Mouse (Mus musculus) layer of hippocampus, adult 9-11 months (tissue): ENCODE measurements around the gene Wwc2.

ENCODE experiments used
- DNase-seq: peaks from one replicate; pipeline ENCODE4 v3.0.0; 2022

Gene Wwc2

GRCm38 (mm10) chr8:47900361-47900760 lies 90.4 kb downstream of the Wwc2 start:
- DNase-seq, result no peak

- DNase-seq, result no peak
These were observed 90.8 kb downstream of the Wwc2 start for GRCm38 (mm10) chr8:47899891-47900290.

- DNase-seq, result no peak
These were observed 98.3 kb downstream of the Wwc2 start for GRCm38 (mm10) chr8:47892419-47892818.

GRCm38 (mm10) chr8:47891641-47892040 lies 99.1 kb downstream of the Wwc2 start:
- no peak for DNase-seq

GRCm38 (mm10) chr8:47890814-47891210 lies 99.9 kb downstream of the Wwc2 start:
- DNase-seq, result no peak

GRCm38 (mm10) chr8:47889936-47890813 lies 100.5 kb downstream of the Wwc2 start:
- DNase-seq, result peak; percentile 20

GRCm38 (mm10) chr8:47888841-47889570 lies 101.7 kb downstream of the Wwc2 start:
- DNase-seq, result no peak

- DNase-seq, result no peak
These were observed 106.4 kb downstream of the Wwc2 start for GRCm38 (mm10) chr8:47884306-47884705.

- no peak for DNase-seq
These were observed 107.0 kb downstream of the Wwc2 start for GRCm38 (mm10) chr8:47883739-47884138.

- DNase-seq, result no peak
These were observed 112.2 kb downstream of the Wwc2 start for GRCm38 (mm10) chr8:47878516-47878915.

GRCm38 (mm10) chr8:47875865-47876264 lies 114.9 kb downstream of the Wwc2 start:
- no peak for DNase-seq

- no peak for DNase-seq
These were observed 116.1 kb downstream of the Wwc2 start for GRCm38 (mm10) chr8:47874497-47875178.

- peak; percentile 29 for DNase-seq
These were observed 118.2 kb downstream of the Wwc2 start for GRCm38 (mm10) chr8:47872361-47873107.

- DNase-seq, result peak; percentile 74
These were observed 123.7 kb downstream of the Wwc2 start for GRCm38 (mm10) chr8:47867067-47867466.

- DNase-seq, result no peak
These were observed 124.2 kb downstream of the Wwc2 start for GRCm38 (mm10) chr8:47866568-47866967.

GRCm38 (mm10) chr8:47859259-47859658 lies 131.5 kb downstream of the Wwc2 start:
- no peak for DNase-seq

- DNase-seq, result no peak
These were observed 137.4 kb downstream of the Wwc2 start for GRCm38 (mm10) chr8:47853356-47853755.

GRCm38 (mm10) chr8:47852737-47853136 lies 138.0 kb downstream of the Wwc2 start:
- no peak for DNase-seq

- peak; percentile 46 for DNase-seq
These were observed 138.8 kb downstream of the Wwc2 start for GRCm38 (mm10) chr8:47851824-47852502.

GRCm38 (mm10) chr8:47849842-47850241 lies 140.9 kb downstream of the Wwc2 start:
- DNase-seq, result no peak

- no peak for DNase-seq
These were observed 142.8 kb downstream of the Wwc2 start for GRCm38 (mm10) chr8:47847931-47848330.

GRCm38 (mm10) chr8:47847161-47847560 lies 143.6 kb downstream of the Wwc2 start:
- no peak for DNase-seq
